Mouse (Mus musculus) urinary bladder, adult 2 months (tissue): ENCODE measurements around the gene Cap2. TPM values are rescaled to one million over a fixed set of nuclear protein-coding genes. Genes with fewer than 3 reads are reported as not detected.

ENCODE experiments used
- DNase-seq: peaks from one replicate; pipeline ENCODE4 v3.0.0; 2022; ENCODE audit warnings: low spot score
- polyA plus RNA-seq: library from polyadenylated mRNA; depleted of rRNA; stranded (reverse); fragments of >200 nt; gene quantifications from 2 replicates; pipeline ENCODE4 v1.2.3, GENCODE M21; 2012

The Cap2 gene
- polyA plus RNA-seq, 1 experiment = 101 TPM

DNA sequence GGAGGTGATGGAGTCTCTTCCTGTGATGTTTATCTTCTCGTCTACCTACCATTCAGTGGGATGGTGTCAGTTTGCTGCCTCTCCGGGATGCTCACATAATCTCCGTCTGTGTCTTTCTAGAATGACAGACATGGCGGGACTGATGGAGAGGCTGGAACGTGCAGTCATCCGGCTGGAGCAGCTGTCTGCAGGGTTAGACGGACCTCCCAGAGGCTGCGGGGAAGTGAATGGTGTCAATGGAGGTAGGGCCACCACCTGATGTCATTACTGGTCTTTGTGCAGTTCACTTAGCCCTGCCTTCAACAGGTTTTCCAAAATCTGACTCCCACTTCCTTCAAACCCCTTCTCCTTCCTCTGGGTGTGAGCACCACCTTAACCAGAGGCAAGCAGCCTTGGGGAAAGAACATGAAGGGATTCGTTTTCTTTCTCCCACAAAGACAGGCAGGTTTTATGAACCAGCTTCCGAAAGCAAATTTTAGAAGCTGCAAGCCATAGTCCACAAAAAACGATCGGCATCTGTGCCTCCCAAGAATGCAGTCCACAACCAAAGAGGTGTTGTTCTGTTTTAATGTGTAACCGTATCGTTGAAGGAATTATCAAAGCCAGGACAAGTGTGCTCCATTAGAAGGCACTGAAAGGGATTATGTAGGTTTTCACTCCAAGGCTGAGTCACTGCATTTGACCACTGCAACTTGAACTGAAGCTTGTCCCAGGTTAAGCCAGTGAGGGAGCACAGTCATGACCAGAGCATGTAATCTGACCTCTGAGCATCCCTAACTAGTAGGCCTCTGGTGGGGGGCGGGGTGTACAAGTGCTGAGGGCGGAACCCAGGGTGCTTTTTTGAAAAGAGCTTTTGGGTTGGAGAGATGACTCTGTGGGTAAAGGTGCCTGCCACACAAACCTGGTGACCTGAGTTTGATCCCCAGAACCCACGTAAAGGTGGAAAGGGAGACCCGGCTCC, 23.9 kb downstream of the Cap2 start:
- DNase-seq = no peak

DNA sequence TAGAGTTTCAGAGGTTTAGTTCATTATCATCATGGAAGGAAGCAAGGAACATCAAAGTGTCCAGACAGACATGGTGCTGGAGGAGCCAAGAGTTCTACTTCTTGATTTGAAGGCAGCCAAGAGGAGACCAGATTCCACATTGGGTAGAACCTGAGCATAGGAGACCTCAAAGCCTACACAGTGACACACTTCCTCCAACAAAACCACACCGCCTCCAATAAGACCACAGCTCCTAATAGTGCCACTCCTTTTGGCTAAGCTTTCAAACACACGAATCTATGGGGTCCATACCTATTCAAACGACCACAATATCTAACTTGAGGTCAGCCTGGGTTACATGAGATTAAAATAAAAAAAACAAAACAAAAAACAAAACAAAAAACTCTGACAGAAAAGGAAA, 25.0 kb downstream of the Cap2 start:
- DNase-seq = no peak

DNA sequence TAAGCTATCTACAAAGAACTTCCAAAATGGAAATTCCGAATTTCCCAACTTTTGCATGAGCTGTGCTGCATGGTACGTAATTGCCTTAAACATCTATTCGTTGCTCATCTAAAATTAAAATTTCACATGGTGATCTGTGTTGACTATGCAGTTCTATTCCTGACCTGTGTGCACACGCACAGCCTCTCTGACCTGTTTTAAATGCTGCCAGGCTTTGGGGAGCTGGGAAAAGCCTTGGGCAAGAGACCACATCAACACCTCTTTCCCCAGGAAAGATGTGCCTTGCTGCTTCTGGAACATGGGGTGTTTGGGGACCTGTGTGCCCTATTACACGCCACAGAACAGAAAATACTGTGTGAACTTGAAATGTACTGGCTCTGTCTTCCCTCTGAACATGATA, 25.7 kb downstream of the Cap2 start:
- DNase-seq = no peak

GRCm38 (mm10) chr13:46529037-46529436, 27.4 kb downstream of the Cap2 start:
- DNase-seq = no peak

DNA sequence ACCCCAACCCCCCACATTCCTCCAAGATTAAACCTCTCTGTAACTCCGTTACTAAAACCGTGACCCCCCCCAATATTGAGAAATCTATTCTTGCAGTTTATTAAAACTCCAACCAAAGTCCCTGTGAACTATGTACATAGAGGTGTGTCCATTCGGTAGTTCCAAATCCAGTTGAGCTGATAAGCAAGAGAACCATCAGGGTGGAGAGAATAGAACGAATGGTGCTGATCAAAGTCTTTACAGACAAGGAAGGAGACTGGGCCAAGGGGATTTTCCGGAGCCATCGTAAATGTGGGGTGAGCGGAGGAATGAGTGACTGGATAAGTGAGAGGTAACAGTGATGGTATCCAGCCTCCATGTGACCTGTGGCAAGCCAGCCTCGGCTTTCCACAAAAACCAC, 28.9 kb downstream of the Cap2 start:
- no peak for DNase-seq

DNA sequence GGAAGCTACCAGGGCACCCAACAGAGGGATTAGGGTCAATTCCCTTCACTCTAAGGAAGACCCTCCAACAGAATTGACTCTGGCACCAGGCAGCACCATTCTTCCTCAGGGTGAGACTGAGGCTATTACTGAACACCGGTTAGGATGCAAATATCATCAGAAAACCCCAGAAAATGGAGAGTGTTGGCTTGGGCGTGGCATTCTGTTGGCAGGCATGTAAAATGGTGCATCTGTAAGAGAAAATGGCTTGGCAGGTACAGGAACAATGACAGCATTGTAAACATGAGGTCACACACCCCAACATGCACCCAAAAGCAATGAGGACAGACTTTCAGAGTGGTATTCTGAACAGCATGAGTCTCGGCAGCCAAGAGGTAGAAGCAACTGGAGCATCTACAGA, 30.0 kb downstream of the Cap2 start:
- DNase-seq = no peak

GRCm38 (mm10) chr13:46532276-46532675, 30.6 kb downstream of the Cap2 start:
- no peak for DNase-seq

DNA sequence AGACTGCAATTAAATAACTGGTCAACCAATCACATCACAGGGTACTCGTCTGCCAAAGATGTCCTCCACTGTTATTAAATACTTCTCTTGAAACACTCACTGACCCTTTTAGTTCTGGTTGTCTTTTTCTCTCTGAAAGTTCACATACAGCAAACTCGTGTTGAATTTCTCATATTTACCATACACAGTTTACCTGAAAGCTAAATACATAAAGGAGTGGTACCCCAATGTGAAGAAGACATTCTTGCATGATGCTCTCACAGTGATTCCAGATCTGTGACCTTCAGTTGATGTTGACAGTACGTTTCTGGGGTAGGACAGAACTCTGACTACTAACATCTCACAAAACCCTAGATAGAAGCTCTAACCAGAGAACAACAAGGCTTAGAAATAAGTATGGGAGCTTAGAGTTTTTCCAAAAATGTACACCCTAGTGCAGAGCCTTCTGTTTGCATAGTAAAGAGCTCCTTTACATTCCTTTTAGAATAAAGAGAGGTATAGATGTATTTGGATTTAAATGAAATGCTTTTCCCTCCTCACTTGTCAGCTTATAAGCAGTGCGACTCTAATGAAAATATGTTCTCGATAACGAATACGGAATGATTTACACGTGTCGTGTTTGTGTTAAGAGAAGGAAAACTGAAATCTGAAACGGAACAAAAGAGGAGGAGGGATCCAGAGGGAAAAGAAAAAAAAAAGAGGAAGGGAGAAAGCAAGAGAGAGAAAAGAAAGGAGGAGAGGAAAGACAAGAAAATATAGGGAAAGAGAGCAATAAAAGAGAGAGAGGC, 31.9 kb downstream of the Cap2 start:
- no peak for DNase-seq

- no peak for DNase-seq
These were observed 32.7 kb downstream of the Cap2 start for GRCm38 (mm10) chr13:46534171-46534968.

DNA sequence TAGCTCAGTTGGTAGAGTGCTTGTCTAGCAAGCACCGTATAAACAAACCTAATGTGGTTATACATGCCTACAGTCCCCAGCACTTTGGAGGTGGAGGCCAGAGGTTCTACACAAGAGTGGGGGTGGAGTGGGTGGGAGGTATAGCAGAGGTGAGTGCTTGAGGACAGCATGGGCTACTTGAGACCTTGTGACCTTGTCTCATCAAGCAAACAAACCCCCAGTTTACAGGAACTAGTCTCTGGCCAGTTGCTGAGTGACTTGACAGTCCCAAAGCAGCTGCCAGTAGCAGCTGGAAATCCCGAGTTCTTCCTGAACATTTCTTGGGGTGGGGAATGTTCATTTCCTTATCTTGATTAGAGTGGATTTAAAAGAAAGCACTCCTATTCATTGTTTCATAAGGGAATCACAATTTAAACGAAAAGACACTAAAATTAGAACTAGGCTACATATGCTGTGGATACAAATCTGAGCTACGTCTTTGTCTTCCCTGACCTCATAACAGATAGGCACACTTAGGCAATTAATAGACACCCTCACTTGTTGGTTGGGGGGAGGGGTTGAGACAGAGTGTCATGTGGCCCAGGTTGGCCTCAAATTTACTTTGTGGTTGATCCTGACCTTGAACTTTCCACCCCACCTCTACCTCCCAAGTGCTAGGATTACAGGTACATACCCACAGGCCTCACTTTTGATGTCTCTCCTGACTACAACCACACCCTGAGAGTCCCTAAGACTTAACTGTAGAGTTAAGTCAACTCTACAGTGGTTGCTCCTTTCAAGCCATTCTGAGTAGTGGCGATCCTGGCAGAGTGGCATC, 33.5 kb downstream of the Cap2 start:
- DNase-seq = no peak

DNA sequence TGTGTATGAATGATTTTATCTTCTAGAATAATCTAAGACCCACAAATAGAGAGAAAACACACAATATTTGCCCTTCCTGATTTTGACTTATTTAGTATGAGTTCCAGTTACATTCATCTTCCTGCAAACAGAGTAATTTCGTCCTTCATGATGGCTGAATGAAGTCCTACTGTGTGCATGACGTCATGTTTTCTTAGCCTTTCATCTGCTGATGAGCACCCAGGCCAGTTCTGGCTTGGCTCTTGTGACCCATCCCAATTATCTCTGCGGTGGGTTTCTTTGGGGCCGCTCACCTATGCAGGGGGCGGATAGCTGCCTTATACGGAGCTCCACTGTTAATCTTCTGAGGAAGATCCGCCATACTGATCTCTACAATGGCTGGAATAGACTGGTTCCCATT, 37.6 kb downstream of the Cap2 start:
- no peak for DNase-seq

- no peak for DNase-seq
These were observed 39.3 kb downstream of the Cap2 start for GRCm38 (mm10) chr13:46540943-46541342.

GRCm38 (mm10) chr13:46542782-46543181, 41.1 kb downstream of the Cap2 start:
- no peak for DNase-seq

- no peak for DNase-seq
These were observed 43.0 kb downstream of the Cap2 start for GRCm38 (mm10) chr13:46544608-46545007.

- DNase-seq = no peak
These were observed 43.4 kb downstream of the Cap2 start for GRCm38 (mm10) chr13:46545081-46545480.

- DNase-seq = no peak
These were observed 45.2 kb downstream of the Cap2 start for GRCm38 (mm10) chr13:46546846-46547245.

GRCm38 (mm10) chr13:46547253-46547652, 45.6 kb downstream of the Cap2 start:
- DNase-seq = no peak

DNA sequence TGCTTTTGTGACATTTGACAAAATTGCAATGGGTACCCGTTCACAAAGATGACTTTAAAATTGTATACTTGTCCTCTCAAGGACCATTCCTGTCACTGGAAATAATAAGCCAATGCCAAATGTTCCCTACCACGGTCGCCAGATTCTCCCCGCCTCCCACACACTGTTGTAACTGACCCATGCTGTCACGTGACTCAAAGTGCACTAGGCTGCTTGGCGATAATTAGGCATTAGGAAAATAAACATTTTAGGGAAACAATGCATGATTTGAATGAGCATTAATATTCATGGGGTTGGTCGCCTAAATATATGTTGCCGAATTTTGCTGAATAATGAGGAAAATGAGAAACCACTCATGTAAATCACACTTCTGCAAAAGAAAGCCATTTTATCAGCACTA, 46.5 kb downstream of the Cap2 start:
- no peak for DNase-seq

DNA sequence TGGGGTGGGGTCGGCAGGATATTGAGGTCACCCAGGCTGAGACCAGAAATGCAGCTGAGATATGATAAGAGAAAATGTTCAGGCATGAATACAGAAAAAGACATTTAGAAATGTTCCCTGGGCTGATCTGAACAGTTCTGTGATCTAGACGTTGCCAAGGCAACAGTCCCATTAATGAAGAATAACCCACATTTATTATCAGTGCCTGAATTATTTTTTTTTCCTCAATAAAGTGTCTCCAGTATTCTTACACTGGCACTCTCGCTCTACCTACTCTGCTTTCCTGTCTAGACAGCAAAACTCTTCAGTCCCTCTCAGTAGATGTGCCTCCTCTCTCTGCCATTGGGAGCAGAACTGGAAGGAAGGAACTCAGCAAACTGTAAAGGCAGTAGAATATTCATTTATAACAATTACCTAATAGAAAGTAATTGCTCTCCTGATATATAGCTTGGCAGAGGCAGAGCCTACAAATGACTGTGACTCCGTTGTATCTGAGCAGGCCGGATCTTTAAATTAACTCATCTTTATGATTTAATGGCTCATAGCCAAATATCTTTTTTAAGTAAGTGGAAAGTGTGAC, 47.0 kb downstream of the Cap2 start:
- DNase-seq = no peak

GRCm38 (mm10) chr13:46550627-46551026, 49.0 kb downstream of the Cap2 start:
- DNase-seq = no peak

DNA sequence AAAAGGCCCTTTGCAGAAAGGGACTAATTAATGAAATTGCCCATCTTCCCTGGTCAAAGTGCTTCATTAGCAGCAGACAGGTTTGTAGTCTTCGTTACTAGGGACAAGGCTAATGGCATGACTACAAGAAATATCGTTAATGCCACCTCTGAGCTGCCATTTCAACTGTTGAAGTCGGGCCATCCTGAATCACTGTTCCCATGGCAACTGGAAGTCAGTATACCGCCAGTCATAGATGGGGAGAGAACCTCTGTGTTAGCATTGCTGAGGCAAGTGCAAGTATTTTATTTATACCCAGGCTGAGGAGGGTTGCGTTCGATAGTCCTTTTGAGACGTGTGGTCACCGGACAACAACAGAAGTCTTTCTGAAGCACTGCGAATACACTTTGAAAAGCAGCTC, 53.1 kb downstream of the Cap2 start:
- DNase-seq = no peak
